Mouse (Mus musculus): ENCODE measurements around the gene C1rl. TPM values are rescaled to one million over a fixed set of nuclear protein-coding genes. Genes with fewer than 3 reads are reported as not detected.
"Not testable (repeated sequence)": the region's sequence is repeated elsewhere in the genome, so short reads cannot be mapped to it uniquely, and the experiment has no call there.

Gene C1rl
- polyA plus RNA-seq, 1 experiment from 2014 or later: 3.0 TPM

DNA sequence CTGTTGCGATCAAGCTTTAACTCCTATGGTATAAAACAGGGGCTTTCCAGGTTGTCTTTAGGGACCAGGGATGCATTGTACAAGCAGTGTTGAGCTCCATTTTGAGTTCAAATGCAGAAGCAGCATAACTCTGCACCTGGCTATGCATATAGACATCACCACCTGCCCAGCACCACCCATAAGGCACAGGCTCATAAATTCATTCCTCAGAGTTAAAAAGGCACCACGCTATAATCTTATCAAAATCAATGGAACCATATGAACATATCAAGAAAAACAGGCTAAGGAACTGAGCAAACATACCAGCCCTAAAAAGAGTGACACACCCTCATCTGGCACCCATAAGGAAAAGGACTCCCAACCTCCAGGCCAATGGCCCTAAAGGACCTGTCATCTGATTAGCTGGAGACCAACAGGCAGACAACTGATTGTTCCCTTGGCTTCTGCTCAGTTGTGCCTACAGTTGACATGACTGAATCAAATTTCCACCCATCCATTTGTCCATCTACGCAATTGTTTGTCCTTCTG, 56.2 kb downstream of the C1rl start:
- 94% methylated on average over 3 of the region's 3 CpGs for WGBS
- no peak overlapping the region for H3K4me3 ChIP-seq (replicated peaks; ENCODE audit: low read depth, low read length)
- H3K4me1 ChIP-seq (replicated peaks; ENCODE audit: insufficient read depth, low read length): no peaks in the 10 kb centered on the region
- no peak overlapping the region for H3K4me2 ChIP-seq (ENCODE audit: low read length)
- H3K9ac ChIP-seq (ENCODE audit: low read depth, low read length): no peak overlapping the region
- ATAC-seq (replicated peaks; ENCODE audit: low FRiP score, low read depth): no peak
- no peaks in the 10 kb centered on the region for H3K27me3 ChIP-seq (ENCODE audit: insufficient read depth, low read length)
- DNase-seq (ENCODE audit: low spot score): no peak
- TF ChIP-seq CTCF (IDR thresholded peaks at IDR 0.05; ENCODE audit: low read depth): no peak
- no peaks in the 10 kb centered on the region for H3K36me3 ChIP-seq (ENCODE audit: insufficient read depth, low read length)
- 0 out of 2 replicates have a peak, but pooled peaks cover 4% of the 10 kb centered on the region for H3K9me3 ChIP-seq (replicated peaks; ENCODE audit: low read length)
- no peak overlapping the region for H3K27ac ChIP-seq

DNA sequence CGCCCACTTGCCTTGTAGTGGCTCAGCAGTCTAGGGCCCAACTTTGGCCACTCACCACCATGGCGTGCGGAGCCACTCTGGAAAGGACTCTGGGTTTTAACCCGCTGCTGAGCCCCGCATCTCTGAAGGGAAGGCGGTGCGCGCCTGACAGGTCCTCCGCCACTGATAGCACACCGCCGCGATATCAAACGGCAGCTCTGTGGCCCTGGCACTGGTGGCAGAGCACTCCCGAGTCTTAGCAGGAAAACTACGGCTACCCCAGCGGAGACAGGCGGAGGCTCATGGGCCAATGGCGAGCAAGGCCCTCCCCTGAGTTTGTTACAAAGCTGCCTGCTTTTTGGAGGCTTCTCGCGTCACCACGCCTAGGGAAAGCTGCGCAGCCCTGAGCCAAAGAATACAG, 59.9 kb downstream of the C1rl start:
- no peaks in the 10 kb centered on the region for H3K27me3 ChIP-seq (ENCODE audit: insufficient read depth, low read length)
- no peak overlapping the region for H3K4me3 ChIP-seq (replicated peaks; ENCODE audit: low read depth, low read length)
- H3K9ac ChIP-seq (ENCODE audit: low read depth, low read length): no peak overlapping the region
- H3K4me1 ChIP-seq (replicated peaks; ENCODE audit: insufficient read depth, low read length): no peaks in the 10 kb centered on the region
- ATAC-seq (replicated peaks; ENCODE audit: low FRiP score, low read depth) (no peak), DNase-seq (ENCODE audit: low spot score) (no peak)
- no peaks in the 10 kb centered on the region for H3K36me3 ChIP-seq (ENCODE audit: insufficient read depth, low read length)
- H3K27ac ChIP-seq: no peak overlapping the region
- H3K9me3 ChIP-seq (replicated peaks; ENCODE audit: low read length): 0 out of 2 replicates have a peak, but pooled peaks cover 4% of the 10 kb centered on the region
- no peak for TF ChIP-seq CTCF (IDR thresholded peaks at IDR 0.05; ENCODE audit: low read depth)
- H3K4me2 ChIP-seq (ENCODE audit: low read length): no peak overlapping the region
- 80% methylated on average over 22 of the region's 22 CpGs for WGBS

DNA sequence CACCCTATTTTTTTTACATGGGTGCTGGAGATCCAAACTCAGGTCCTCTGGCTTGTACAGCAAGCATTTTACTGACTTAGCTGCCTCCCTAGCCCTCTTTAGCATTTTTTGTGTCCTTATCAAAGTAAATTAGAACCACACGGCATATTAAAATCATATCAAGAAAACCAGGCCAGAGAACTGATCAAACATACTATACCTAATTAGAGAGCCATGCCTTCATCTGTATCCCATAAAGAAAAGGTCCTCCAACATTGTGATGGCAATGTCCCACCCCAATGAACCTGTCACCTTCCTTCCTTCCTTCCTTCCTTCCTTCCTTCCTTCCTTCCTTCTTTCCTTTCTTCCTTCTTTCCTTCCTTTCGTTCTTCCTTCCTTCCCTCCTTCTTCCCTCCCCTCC, 63.0 kb downstream of the C1rl start:
- DNase-seq (ENCODE audit: low spot score); H3K4me2 ChIP-seq (ENCODE audit: low read length); H3K4me1 ChIP-seq (replicated peaks; ENCODE audit: insufficient read depth, low read length); ATAC-seq (replicated peaks; ENCODE audit: low FRiP score, low read depth); H3K4me3 ChIP-seq (replicated peaks; ENCODE audit: low read depth, low read length); H3K9me3 ChIP-seq (replicated peaks; ENCODE audit: low read length); H3K27me3 ChIP-seq (ENCODE audit: insufficient read depth, low read length); H3K36me3 ChIP-seq (ENCODE audit: insufficient read depth, low read length); H3K27ac ChIP-seq; H3K9ac ChIP-seq (ENCODE audit: low read depth, low read length): not testable (repeated sequence)
- 88% methylated on average over 2 of the region's 2 CpGs for WGBS

Other genes starting within 250 kb of the C1rl start
- gene Cd163, start 188.5 kb upstream of the C1rl start, polyA plus RNA-seq (2015; fragmentation: Nextera tagmentation; extraction: Ambion mirVana): 0.75 and 0.88 TPM in 2 replicates
- gene Pex5, start 78.0 kb upstream of the C1rl start, polyA plus RNA-seq (2015; fragmentation: Nextera tagmentation; extraction: Ambion mirVana): 36.4 and 39.4 TPM in 2 replicates
- gene Clstn3, start 28.3 kb upstream of the C1rl start, polyA plus RNA-seq (2015; fragmentation: Nextera tagmentation; extraction: Ambion mirVana): 2.5 and 2.7 TPM in 2 replicates
- 18.2 and 20.5 TPM in 2 replicates for gene C1ra, start 19.3 kb downstream of the C1rl start, polyA plus RNA-seq (2015; fragmentation: Nextera tagmentation; extraction: Ambion mirVana)
- 29.9 and 32.8 TPM in 2 replicates for gene C1s1, start 49.2 kb downstream of the C1rl start, polyA plus RNA-seq (2015; fragmentation: Nextera tagmentation; extraction: Ambion mirVana)
- 0.05 and 0.06 TPM in 2 replicates for gene C1rb, start 77.2 kb downstream of the C1rl start, polyA plus RNA-seq (2015; fragmentation: Nextera tagmentation; extraction: Ambion mirVana)
- 0.34 and 0.51 TPM in 2 replicates for gene C1s2, start 143.0 kb downstream of the C1rl start, polyA plus RNA-seq (2015; fragmentation: Nextera tagmentation; extraction: Ambion mirVana)
- gene Lpcat3, start 169.9 kb downstream of the C1rl start, polyA plus RNA-seq (2015; fragmentation: Nextera tagmentation; extraction: Ambion mirVana): 90.6 and 93.4 TPM in 2 replicates
- gene Emg1, start 219.1 kb downstream of the C1rl start, polyA plus RNA-seq (2015; fragmentation: Nextera tagmentation; extraction: Ambion mirVana): 166 and 183 TPM in 2 replicates
- gene Phb2, start 219.2 kb downstream of the C1rl start, polyA plus RNA-seq (2015; fragmentation: Nextera tagmentation; extraction: Ambion mirVana): 404 and 411 TPM in 2 replicates
- 13.0 and 13.6 TPM in 2 replicates for gene Ptpn6, start 245.6 kb downstream of the C1rl start, polyA plus RNA-seq (2015; fragmentation: Nextera tagmentation; extraction: Ambion mirVana)
- gene Grcc10, start 248.3 kb downstream of the C1rl start, polyA plus RNA-seq (2015; fragmentation: Nextera tagmentation; extraction: Ambion mirVana): 549 and 600 TPM in 2 replicates

Data from kidney, postnatal 0 days (tissue).